Mouse (Mus musculus): ENCODE measurements around the gene B4galt1. TPM values are rescaled to one million over a fixed set of nuclear protein-coding genes. Genes with fewer than 3 reads are reported as not detected.

B4galt1 gene
- polyA plus RNA-seq, 1 experiment from 2014 or later = 34.6 TPM

DNA sequence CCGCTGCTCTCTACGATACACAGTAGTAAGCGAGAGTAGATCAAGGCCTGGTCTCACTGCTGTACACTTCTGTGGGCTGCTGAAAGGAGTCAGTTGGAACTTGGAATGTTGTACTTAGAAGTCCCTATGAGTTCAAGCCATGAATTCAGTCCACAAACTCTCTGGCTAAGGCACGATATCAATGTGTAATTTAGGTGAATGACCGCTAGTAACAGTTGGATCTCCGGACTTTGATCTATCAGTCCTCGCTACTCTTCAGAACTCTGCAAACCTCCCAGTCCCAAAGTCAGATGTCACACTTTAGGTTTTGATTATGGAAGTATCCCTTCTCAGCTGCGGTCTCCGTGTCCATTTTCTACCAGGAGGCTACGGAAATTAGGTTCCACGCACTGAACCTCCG is 10.6 kb upstream of the B4galt1 start:
- 94% methylated on average over 12 of the region's 12 CpGs for WGBS
- ATAC-seq (ENCODE audit: insufficient number of reproducible peaks, low FRiP score, low TSS enrichment, low read depth) = no peak

GRCm38 (mm10) chr4:40863340-40863739 is 9.5 kb upstream of the B4galt1 start:
- DNase-seq (ENCODE audit: low spot score) (no peak), ATAC-seq (ENCODE audit: insufficient number of reproducible peaks, low FRiP score, low TSS enrichment, low read depth) (no peak)
- 82% methylated on average over 3 of the region's 3 CpGs for WGBS
- no peaks in the 10 kb centered on the region for H3K4me1 ChIP-seq (ENCODE audit: control insufficient read depth, insufficient read depth, low read length)
- no peak overlapping the region for H3K27ac ChIP-seq (replicated peaks; ENCODE audit: low read depth, low read length)
- H3K27me3 ChIP-seq (ENCODE audit: control insufficient read depth, insufficient read depth, low read length) = no peaks in the 10 kb centered on the region
- H3K36me3 ChIP-seq (ENCODE audit: control insufficient read depth, insufficient read depth, low read length) = no peaks in the 10 kb centered on the region
- no peak overlapping the region for H3K4me3 ChIP-seq (ENCODE audit: low read depth, low read length)
- H3K9me3 ChIP-seq (ENCODE audit: control insufficient read depth, low read length) = no peaks in the 10 kb centered on the region
- H3K4me2 ChIP-seq (ENCODE audit: low read depth, severe bottlenecking) = no peak overlapping the region
- H3K9ac ChIP-seq (ENCODE audit: low read length) = no peak overlapping the region

More for the DNA sequence above, 10.6 kb upstream of the B4galt1 start:
- no peak overlapping the region for H3K27ac ChIP-seq (replicated peaks; ENCODE audit: low read depth, low read length)
- H3K36me3 ChIP-seq (ENCODE audit: control insufficient read depth, insufficient read depth, low read length) = no peaks in the 10 kb centered on the region
- H3K4me1 ChIP-seq (ENCODE audit: control insufficient read depth, insufficient read depth, low read length) = no peaks in the 10 kb centered on the region
- H3K9me3 ChIP-seq (ENCODE audit: control insufficient read depth, low read length) = no peaks in the 10 kb centered on the region
- H3K4me2 ChIP-seq (ENCODE audit: low read depth, severe bottlenecking) = no peak overlapping the region
- no peak for DNase-seq (ENCODE audit: low spot score)
- no peak overlapping the region for H3K9ac ChIP-seq (ENCODE audit: low read length)
- H3K27me3 ChIP-seq (ENCODE audit: control insufficient read depth, insufficient read depth, low read length) = no peaks in the 10 kb centered on the region
- H3K4me3 ChIP-seq (ENCODE audit: low read depth, low read length) = no peak overlapping the region

DNA sequence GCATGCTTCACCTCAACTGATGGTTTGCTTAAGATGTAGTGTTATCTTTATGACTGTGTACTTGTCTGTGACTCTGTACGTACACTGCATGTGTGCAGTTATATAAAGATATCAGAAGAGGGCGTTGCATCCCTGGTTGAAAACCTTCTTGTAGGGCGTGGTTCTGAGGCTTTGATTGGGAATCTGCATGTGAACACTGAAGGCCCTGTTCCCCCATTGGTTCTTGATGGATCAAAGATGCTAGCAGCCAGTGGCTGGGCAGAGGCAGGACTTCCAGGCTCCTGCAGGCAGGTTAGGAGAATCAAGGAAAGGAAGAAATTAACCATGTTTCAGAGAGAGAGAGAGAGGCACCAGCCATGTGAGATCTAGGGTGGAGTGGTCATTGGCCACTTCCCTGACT is 7.3 kb upstream of the B4galt1 start:
- H3K9me3 ChIP-seq (ENCODE audit: control insufficient read depth, low read length) = no peaks in the 10 kb centered on the region
- whole genome bisulfite sequencing = 83% methylated on average over 3 of the region's 3 CpGs
- no peak for DNase-seq (ENCODE audit: low spot score)
- no peaks in the 10 kb centered on the region for H3K36me3 ChIP-seq (ENCODE audit: control insufficient read depth, insufficient read depth, low read length)
- H3K4me1 ChIP-seq (ENCODE audit: control insufficient read depth, insufficient read depth, low read length) = no peaks in the 10 kb centered on the region
- no peak overlapping the region for H3K27ac ChIP-seq (replicated peaks; ENCODE audit: low read depth, low read length)
- no peak overlapping the region for H3K9ac ChIP-seq (ENCODE audit: low read length)
- H3K4me3 ChIP-seq (ENCODE audit: low read depth, low read length) = no peak overlapping the region
- ATAC-seq (ENCODE audit: insufficient number of reproducible peaks, low FRiP score, low TSS enrichment, low read depth) = no peak
- no peak overlapping the region for H3K4me2 ChIP-seq (ENCODE audit: low read depth, severe bottlenecking)
- H3K27me3 ChIP-seq (ENCODE audit: control insufficient read depth, insufficient read depth, low read length) = no peaks in the 10 kb centered on the region

DNA sequence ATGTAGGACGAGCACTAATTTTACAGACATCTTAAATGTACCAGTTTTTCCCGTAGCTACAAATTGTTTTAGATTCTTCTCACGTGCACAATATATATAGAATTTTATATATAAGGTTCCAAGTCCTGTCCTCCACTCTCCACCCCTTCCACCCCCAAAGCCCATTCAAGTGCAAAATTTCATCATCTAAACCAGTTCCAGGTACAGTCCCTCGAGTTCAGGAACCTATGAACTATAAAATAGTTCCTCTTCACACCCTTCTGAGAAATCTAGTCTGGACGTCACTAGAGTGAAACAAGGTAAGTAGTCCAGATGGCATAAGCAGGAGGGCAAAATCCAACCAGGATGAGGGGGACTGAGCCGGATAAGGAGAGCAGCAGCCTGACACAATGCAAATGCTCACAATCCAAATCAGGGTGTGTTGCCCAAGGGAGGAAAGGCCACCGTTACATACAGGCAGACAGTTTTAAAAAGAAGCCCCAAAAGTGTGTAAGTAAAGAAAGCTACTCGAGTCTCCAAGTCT is 4.1 kb upstream of the B4galt1 start:
- ATAC-seq (ENCODE audit: insufficient number of reproducible peaks, low FRiP score, low TSS enrichment, low read depth) = no peak
- no peak overlapping the region for H3K9ac ChIP-seq (ENCODE audit: low read length)
- 80% methylated on average over 8 of the region's 8 CpGs for WGBS
- H3K4me3 ChIP-seq (ENCODE audit: low read depth, low read length) = no peak overlapping the region
- no peak for DNase-seq (ENCODE audit: low spot score)
- H3K9me3 ChIP-seq (ENCODE audit: control insufficient read depth, low read length) = no peaks in the 10 kb centered on the region
- H3K36me3 ChIP-seq (ENCODE audit: control insufficient read depth, insufficient read depth, low read length) = no peaks in the 10 kb centered on the region
- no peak overlapping the region for H3K4me2 ChIP-seq (ENCODE audit: low read depth, severe bottlenecking)
- no peaks in the 10 kb centered on the region for H3K27me3 ChIP-seq (ENCODE audit: control insufficient read depth, insufficient read depth, low read length)
- no peak overlapping the region for H3K27ac ChIP-seq (replicated peaks; ENCODE audit: low read depth, low read length)
- H3K4me1 ChIP-seq (ENCODE audit: control insufficient read depth, insufficient read depth, low read length) = peaks cover 5% of the 10 kb centered on the region; the same call in 1 of the 2 replicates

DNA sequence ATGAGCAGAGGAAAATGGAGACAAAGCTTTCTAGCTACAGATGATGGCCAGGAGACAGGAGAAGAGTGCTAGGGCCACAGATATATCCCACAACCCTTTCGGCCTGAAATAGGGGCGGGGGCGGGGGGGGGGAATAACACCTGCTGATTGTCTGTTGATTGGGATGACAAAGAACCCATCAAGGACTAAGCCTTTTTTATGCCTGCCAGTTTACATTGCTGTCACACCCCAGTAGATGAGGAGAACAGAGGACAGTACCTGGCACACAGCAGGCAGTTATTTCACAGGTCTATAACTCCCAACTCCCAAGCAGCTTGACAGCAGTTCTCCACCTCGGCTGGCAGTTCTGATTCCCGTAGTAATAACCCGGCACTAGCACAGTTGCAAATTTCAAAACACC is 2.8 kb upstream of the B4galt1 start:
- WGBS = 48% methylated on average over 6 of the region's 6 CpGs
- DNase-seq (ENCODE audit: low spot score) = no peak

GRCm38 (mm10) chr4:40854387-40854933 is 655 bp upstream of the B4galt1 start:
- peak overlapping the region; percentile 80 for H3K27ac ChIP-seq (replicated peaks; ENCODE audit: low read depth, low read length)
- no peaks in the 10 kb centered on the region for H3K27me3 ChIP-seq (ENCODE audit: control insufficient read depth, insufficient read depth, low read length)
- H3K4me2 ChIP-seq (ENCODE audit: low read depth, severe bottlenecking) = peak overlapping the region; percentile 67
- peaks cover 15% of the 10 kb centered on the region for H3K4me1 ChIP-seq (ENCODE audit: control insufficient read depth, insufficient read depth, low read length)
- no peaks in the 10 kb centered on the region for H3K9me3 ChIP-seq (ENCODE audit: control insufficient read depth, low read length)
- ATAC-seq (ENCODE audit: insufficient number of reproducible peaks, low FRiP score, low TSS enrichment, low read depth) (peak; percentile 12; the same call in 1 of the 2 replicates), DNase-seq (ENCODE audit: low spot score) (no peak)
- peak overlapping the region; percentile 69 for H3K9ac ChIP-seq (ENCODE audit: low read length)
- WGBS = 15% methylated on average over 18 of the region's 18 CpGs
- no peaks in the 10 kb centered on the region for H3K36me3 ChIP-seq (ENCODE audit: control insufficient read depth, insufficient read depth, low read length)
- peak overlapping the region; percentile 61 for H3K4me3 ChIP-seq (ENCODE audit: low read depth, low read length)

More for the DNA sequence above, 2.8 kb upstream of the B4galt1 start:
- Histone ChIP-seq H3K9me3 (ENCODE audit: control insufficient read depth, low read length) (no peaks in the 10 kb centered on the region), H3K36me3 (ENCODE audit: control insufficient read depth, insufficient read depth, low read length) (no peaks in the 10 kb centered on the region), H3K4me1 (ENCODE audit: control insufficient read depth, insufficient read depth, low read length) (peaks cover 12% of the 10 kb centered on the region), H3K27ac (replicated peaks; ENCODE audit: low read depth, low read length) (no peak overlapping the region), H3K4me3 (ENCODE audit: low read depth, low read length) (no peak overlapping the region), H3K4me2 (ENCODE audit: low read depth, severe bottlenecking) (no peak overlapping the region), H3K27me3 (ENCODE audit: control insufficient read depth, insufficient read depth, low read length) (no peaks in the 10 kb centered on the region), H3K9ac (ENCODE audit: low read length) (no peak overlapping the region)
- no peak for ATAC-seq (ENCODE audit: insufficient number of reproducible peaks, low FRiP score, low TSS enrichment, low read depth)

GRCm38 (mm10) chr4:40852861-40853564 is 792 bp downstream of the B4galt1 start:
- WGBS = under 1% methylated on average over 20 of the region's 20 CpGs
- H3K27me3 ChIP-seq (ENCODE audit: control insufficient read depth, insufficient read depth, low read length) = no peaks in the 10 kb centered on the region
- H3K9me3 ChIP-seq (ENCODE audit: control insufficient read depth, low read length) = no peaks in the 10 kb centered on the region
- H3K4me2 ChIP-seq (ENCODE audit: low read depth, severe bottlenecking) = peak overlapping the region; percentile 88
- peak overlapping the region; percentile 89 for H3K9ac ChIP-seq (ENCODE audit: low read length)
- H3K36me3 ChIP-seq (ENCODE audit: control insufficient read depth, insufficient read depth, low read length) = no peaks in the 10 kb centered on the region
- peak overlapping the region; percentile 61 for H3K4me3 ChIP-seq (ENCODE audit: low read depth, low read length)
- DNase-seq (ENCODE audit: low spot score) (no peak), ATAC-seq (ENCODE audit: insufficient number of reproducible peaks, low FRiP score, low TSS enrichment, low read depth) (no peak)
- H3K27ac ChIP-seq (replicated peaks; ENCODE audit: low read depth, low read length) = peak overlapping the region; percentile 60
- peaks cover 15% of the 10 kb centered on the region for H3K4me1 ChIP-seq (ENCODE audit: control insufficient read depth, insufficient read depth, low read length)

DNA sequence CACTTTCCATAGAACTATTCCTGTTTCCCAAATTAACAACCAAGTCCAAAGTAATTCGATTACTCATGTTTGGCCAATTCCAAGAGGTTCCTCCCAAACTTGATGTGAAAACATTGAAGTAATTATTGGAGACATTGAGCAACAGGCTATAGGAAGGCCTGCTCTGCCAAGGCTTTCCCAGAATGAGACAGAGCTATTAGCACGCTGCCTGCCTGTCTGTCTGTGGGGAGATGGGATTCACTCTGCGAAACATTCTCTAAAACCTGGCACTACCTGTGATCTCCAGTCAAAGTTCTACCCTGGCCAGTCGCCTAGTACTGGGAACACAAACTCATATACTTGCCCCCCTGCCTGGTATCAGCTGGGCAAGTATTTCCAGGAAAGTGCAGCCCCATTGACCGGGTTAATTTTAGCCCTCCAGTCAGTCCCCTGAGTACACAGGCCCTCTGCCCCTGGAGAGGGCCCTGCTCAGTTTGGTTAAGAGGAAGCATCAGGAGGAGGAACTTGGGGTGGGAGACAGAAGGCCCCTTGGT is 1.5 kb downstream of the B4galt1 start:
- ATAC-seq (ENCODE audit: insufficient number of reproducible peaks, low FRiP score, low TSS enrichment, low read depth) (no peak), DNase-seq (ENCODE audit: low spot score) (no peak)
- Histone ChIP-seq H3K36me3 (ENCODE audit: control insufficient read depth, insufficient read depth, low read length) (no peaks in the 10 kb centered on the region), H3K9ac (ENCODE audit: low read length) (peak overlapping the region; percentile 89; the same call in 1 of the 2 replicates), H3K4me3 (ENCODE audit: low read depth, low read length) (peak overlapping the region; percentile 61), H3K4me1 (ENCODE audit: control insufficient read depth, insufficient read depth, low read length) (peaks cover 15% of the 10 kb centered on the region), H3K27me3 (ENCODE audit: control insufficient read depth, insufficient read depth, low read length) (no peaks in the 10 kb centered on the region), H3K9me3 (ENCODE audit: control insufficient read depth, low read length) (no peaks in the 10 kb centered on the region), H3K4me2 (ENCODE audit: low read depth, severe bottlenecking) (peak overlapping the region; percentile 88), H3K27ac (replicated peaks; ENCODE audit: low read depth, low read length) (no peak overlapping the region)
- 37% methylated on average over 5 of the region's 5 CpGs for WGBS
